Mouse (Mus musculus) MEL (cell line): Measurements from ENCODE around the gene Fstl3. TPM values are rescaled to one million over a fixed set of nuclear protein-coding genes. Genes with fewer than 3 reads are reported as not detected.

Experiments used
- DNase-seq: peaks from one replicate; pipeline ENCODE4 v3.0.0; 2011; ENCODE audit warnings: low read depth, low spot score
- H3K27ac ChIP-seq: 2 replicates; pipeline ENCODE4 v1.5.1; 2012; ENCODE audit warnings: low read depth, mild to moderate bottlenecking, control low read depth, low read length, moderate library complexity; ENCODE audit not compliant: control insufficient read depth
- H3K27me3 ChIP-seq, 2 experiments: fragments of 150-350 bp in 1 of 2; sonication (generic) in 1 of 2; 2 replicates each; pipeline ENCODE4 v1.6.1; 2012; ENCODE audit warnings: low read length in 2 of 2, mild to moderate bottlenecking in 2 of 2, improper control_type of control experiment in 1 of 2, moderate library complexity in 1 of 2; ENCODE audit not compliant: insufficient read depth in 2 of 2, control insufficient read depth in 1 of 2
- H3K36me3 ChIP-seq, 2 experiments: 2 replicates each; pipeline ENCODE4 v1.6.1; 2012 to 2014; ENCODE audit warnings: low read length in 2 of 2, improper control_type of control experiment in 1 of 2, inconsistent platforms in 1 of 2, mild to moderate bottlenecking in 1 of 2; ENCODE audit not compliant: insufficient read depth in 2 of 2, control insufficient read depth in 1 of 2
- H3K4me1 ChIP-seq, 2 experiments: fragments of 150-350 bp in 1 of 2; sonication (generic) in 1 of 2; 2 replicates each; pipeline ENCODE4 v1.6.1; 2012; ENCODE audit warnings: low read length in 2 of 2, improper control_type of control experiment in 1 of 2, mild to moderate bottlenecking in 1 of 2; ENCODE audit not compliant: insufficient read depth in 2 of 2, control insufficient read depth in 1 of 2
- H3K4me3 ChIP-seq, 2 experiments: fragments of 150-350 bp in 1 of 2; sonication (generic) in 1 of 2; 2 replicates each; pipeline ENCODE4 v1.5.1; 2012; ENCODE audit warnings: low read depth in 2 of 2, low read length in 2 of 2, mild to moderate bottlenecking in 2 of 2, moderate library complexity in 2 of 2, control low read depth in 1 of 2, improper control_type of control experiment in 1 of 2; ENCODE audit not compliant: control insufficient read depth in 1 of 2, insufficient read depth in 1 of 2
- H3K79me2 ChIP-seq: 2 replicates; pipeline ENCODE4 v1.6.1; 2012; ENCODE audit warnings: mild to moderate bottlenecking, low read length, moderate library complexity; ENCODE audit not compliant: control insufficient read depth, poor library complexity, insufficient read depth
- H3K9ac ChIP-seq: 2 replicates; pipeline ENCODE4 v1.6.1; 2012; ENCODE audit warnings: low read depth, mild to moderate bottlenecking, control low read depth, low read length, moderate library complexity; ENCODE audit not compliant: control insufficient read depth, poor library complexity, severe bottlenecking
- H3K9me3 ChIP-seq: fragments of 150-350 bp; sonication (generic); replicated peaks from 2 replicates; pipeline ENCODE4 v1.6.1; 2012; ENCODE audit warnings: mild to moderate bottlenecking, low read length, improper control_type of control experiment, moderate library complexity; ENCODE audit not compliant: insufficient read depth
- BHLHE40 ChIP-seq: IDR thresholded peaks from 2 replicates; pipeline ENCODE4 v1.6.1; 2012; ENCODE audit warnings: low read depth, mild to moderate bottlenecking, inconsistent platforms, low read length, improper control_type of control experiment, borderline replicate concordance
- CHD1 ChIP-seq: IDR thresholded peaks from 2 replicates; pipeline ENCODE4 v1.6.1; 2012; ENCODE audit warnings: low read depth, mild to moderate bottlenecking, inconsistent platforms, low read length, improper control_type of control experiment
- CTCF ChIP-seq, 3 experiments: IDR thresholded peaks in 2 of 3; conservative IDR thresholded peaks in 1 of 3; 2 replicates each; pipeline ENCODE4 v1.5.1; 2011 to 2012; ENCODE audit warnings: low read length in 3 of 3, low read depth in 2 of 3, mild to moderate bottlenecking in 2 of 3, improper control_type of control experiment in 1 of 3, inconsistent platforms in 1 of 3, mixed read lengths in 1 of 3, moderate library complexity in 1 of 3; ENCODE audit not compliant: control insufficient read depth in 1 of 3, insufficient read depth in 1 of 3, poor library complexity in 1 of 3, severe bottlenecking in 1 of 3
- E2F4 ChIP-seq: IDR thresholded peaks from 2 replicates; pipeline ENCODE4 v1.6.1; 2011; ENCODE audit warnings: low read depth, low read length, improper control_type of control experiment, borderline replicate concordance
- ELF1 ChIP-seq: IDR thresholded peaks from 2 replicates; pipeline ENCODE4 v1.6.1; 2014; ENCODE audit warnings: low read depth, mild to moderate bottlenecking, inconsistent platforms, low read length, improper control_type of control experiment, moderate library complexity
- EP300 ChIP-seq, 2 experiments: IDR thresholded peaks; 2 replicates each; pipeline ENCODE4 v1.6.1; 2011; ENCODE audit warnings: improper control_type of control experiment in 2 of 2, low read length in 2 of 2, low read depth in 1 of 2, mild to moderate bottlenecking in 1 of 2
- ETS1 ChIP-seq: IDR thresholded peaks from 2 replicates; pipeline ENCODE4 v1.6.1; 2012; ENCODE audit warnings: low read depth, mild to moderate bottlenecking, inconsistent platforms, low read length, improper control_type of control experiment, moderate library complexity
- GABPA ChIP-seq: IDR thresholded peaks from 2 replicates; pipeline ENCODE4 v1.6.1; 2012; ENCODE audit warnings: low read depth, mild to moderate bottlenecking, inconsistent platforms, low read length, improper control_type of control experiment, moderate library complexity
- GATA1 ChIP-seq: IDR thresholded peaks from 2 replicates; pipeline ENCODE4 v1.6.1; 2011; ENCODE audit warnings: low read depth, low read length, improper control_type of control experiment
- HCFC1 ChIP-seq: IDR thresholded peaks from 2 replicates; pipeline ENCODE4 v1.6.1; 2012; ENCODE audit warnings: low read depth, mild to moderate bottlenecking, inconsistent platforms, low read length, improper control_type of control experiment, moderate library complexity
- KAT2A ChIP-seq: conservative IDR thresholded peaks from 2 replicates; pipeline ENCODE4 v1.6.1; 2012; ENCODE audit warnings: low read depth, low read length, improper control_type of control experiment, inconsistent platforms
- MAFK ChIP-seq: IDR thresholded peaks from 2 replicates; pipeline ENCODE4 v1.6.1; 2011; ENCODE audit warnings: low read depth, mild to moderate bottlenecking, low read length, improper control_type of control experiment, borderline replicate concordance
- MAX ChIP-seq: IDR thresholded peaks from 2 replicates; pipeline ENCODE4 v1.6.1; 2011; ENCODE audit warnings: low read length, improper control_type of control experiment
- MAZ ChIP-seq: IDR thresholded peaks from 2 replicates; pipeline ENCODE4 v1.6.1; 2012; ENCODE audit warnings: low read depth, mild to moderate bottlenecking, inconsistent platforms, low read length, improper control_type of control experiment
- MXI1 ChIP-seq: IDR thresholded peaks from 2 replicates; pipeline ENCODE4 v1.6.1; 2011; ENCODE audit warnings: mild to moderate bottlenecking, low read depth, low read length, improper control_type of control experiment
- MYB ChIP-seq: IDR thresholded peaks from 2 replicates; pipeline ENCODE4 v1.6.1; 2011; ENCODE audit warnings: mild to moderate bottlenecking, low read depth, low read length, improper control_type of control experiment
- MYC ChIP-seq: IDR thresholded peaks from 2 replicates; pipeline ENCODE4 v1.6.1; 2011; ENCODE audit warnings: low read depth, mild to moderate bottlenecking, low read length, improper control_type of control experiment, moderate library complexity
- NELFE ChIP-seq: IDR thresholded peaks from 2 replicates; pipeline ENCODE4 v1.6.1; 2011; ENCODE audit warnings: low read depth, low read length, improper control_type of control experiment
- NRF1 ChIP-seq: IDR thresholded peaks from 2 replicates; pipeline ENCODE4 v1.6.1; 2014; ENCODE audit warnings: low read depth, mild to moderate bottlenecking, inconsistent platforms, low read length, improper control_type of control experiment, moderate library complexity; ENCODE audit not compliant: poor library complexity, insufficient read depth, severe bottlenecking
- POLR2A ChIP-seq, 2 experiments: IDR thresholded peaks; 2 replicates each; pipeline ENCODE4 v1.6.1; 2011 to 2012; ENCODE audit warnings: low read length in 2 of 2, mild to moderate bottlenecking in 2 of 2, control low read depth in 1 of 2, improper control_type of control experiment in 1 of 2, low read depth in 1 of 2, moderate library complexity in 1 of 2; ENCODE audit not compliant: control insufficient read depth in 1 of 2, insufficient read depth in 1 of 2, poor library complexity in 1 of 2
- POLR2AphosphoS2 ChIP-seq: IDR thresholded peaks from 2 replicates; pipeline ENCODE4 v1.6.1; 2011; ENCODE audit warnings: low read length, improper control_type of control experiment
- POLR2AphosphoS5 ChIP-seq: IDR thresholded peaks from 2 replicates; pipeline ENCODE4 v1.6.1; 2012; ENCODE audit warnings: low read depth, borderline replicate concordance, mild to moderate bottlenecking, inconsistent platforms, low read length, moderate library complexity, mixed read lengths
- RAD21 ChIP-seq: IDR thresholded peaks from 2 replicates; pipeline ENCODE4 v1.6.1; 2011; ENCODE audit warnings: mild to moderate bottlenecking, low read depth, low read length, improper control_type of control experiment
- RCOR1 ChIP-seq: IDR thresholded peaks from 2 replicates; pipeline ENCODE4 v1.6.1; 2012; ENCODE audit warnings: low read depth, mild to moderate bottlenecking, inconsistent platforms, low read length, improper control_type of control experiment
- SIN3A ChIP-seq: IDR thresholded peaks from 2 replicates; pipeline ENCODE4 v1.6.1; 2012; ENCODE audit warnings: low read length, improper control_type of control experiment, inconsistent platforms
- SMC3 ChIP-seq: IDR thresholded peaks from 2 replicates; pipeline ENCODE4 v1.6.1; 2011; ENCODE audit warnings: low read depth, low read length, improper control_type of control experiment
- TBP ChIP-seq: IDR thresholded peaks from 2 replicates; pipeline ENCODE4 v1.8.0; 2011; ENCODE audit warnings: low read depth, low read length, improper control_type of control experiment
- TCF12 ChIP-seq: IDR thresholded peaks from 2 replicates; pipeline ENCODE4 v1.6.1; 2014; ENCODE audit warnings: low read depth, mild to moderate bottlenecking, inconsistent platforms, low read length, improper control_type of control experiment, moderate library complexity
- UBTF ChIP-seq: IDR thresholded peaks from 2 replicates; pipeline ENCODE4 v1.6.1; 2012; ENCODE audit warnings: low read depth, mild to moderate bottlenecking, inconsistent platforms, low read length, improper control_type of control experiment, moderate library complexity, borderline replicate concordance; ENCODE audit not compliant: insufficient read depth
- USF1 ChIP-seq: IDR thresholded peaks from 2 replicates; pipeline ENCODE4 v1.6.1; 2014; ENCODE audit warnings: low read depth, mild to moderate bottlenecking, inconsistent platforms, low read length, improper control_type of control experiment, moderate library complexity
- USF2 ChIP-seq, 2 experiments: IDR thresholded peaks; 2 replicates each; pipeline ENCODE4 v1.6.1; 2011 to 2012; ENCODE audit warnings: improper control_type of control experiment in 2 of 2, low read length in 2 of 2, borderline replicate concordance in 1 of 2, inconsistent platforms in 1 of 2, low read depth in 1 of 2, mild to moderate bottlenecking in 1 of 2; ENCODE audit not compliant: insufficient read depth in 1 of 2
- ZC3H11A ChIP-seq: IDR thresholded peaks from 2 replicates; pipeline ENCODE4 v1.6.1; 2012; ENCODE audit warnings: low read depth, mild to moderate bottlenecking, inconsistent platforms, low read length, improper control_type of control experiment
- ZKSCAN1 ChIP-seq: IDR thresholded peaks from 2 replicates; pipeline ENCODE4 v1.6.1; 2012; ENCODE audit warnings: low read depth, mild to moderate bottlenecking, inconsistent platforms, low read length, improper control_type of control experiment, moderate library complexity
- ZMIZ1 ChIP-seq: IDR thresholded peaks from 2 replicates; pipeline ENCODE4 v1.6.1; 2012; ENCODE audit warnings: low read depth, mild to moderate bottlenecking, inconsistent platforms, low read length, improper control_type of control experiment, moderate library complexity
- ZNF384 ChIP-seq: IDR thresholded peaks from 2 replicates; pipeline ENCODE4 v1.6.1; 2012; ENCODE audit warnings: low read depth, mild to moderate bottlenecking, inconsistent platforms, low read length, improper control_type of control experiment
- polyA plus RNA-seq, 2 experiments: library from polyadenylated mRNA; stranded (reverse) in 1 of 2; unstranded in 1 of 2; fragments of >175 nt in 1 of 2; fragments of >200 nt in 1 of 2; gene quantifications; 2 replicates each; pipeline versions ENCODE4 v1.2.1 to v1.2.4; 2012; ENCODE audit warnings: low replicate concordance in 2 of 2, low read depth in 1 of 2; ENCODE audit not compliant: insufficient read length in 2 of 2, insufficient read depth in 1 of 2, missing spikeins in 1 of 2
- total RNA-seq: library from RNA; depleted of rRNA; stranded (reverse); fragments of 300-350 nt; gene quantifications from 2 replicates; pipeline ENCODE4 v1.2.3, GENCODE M21; 2012

Fstl3 gene
- total and polyA plus RNA-seq, 3 experiments: 4.3 to 7.1 TPM; not detected in 1

- H3K4me1 ChIP-seq: peaks cover 0 to 19% of the 10 kb centered on the region in 2 experiments; a peak in 3 of 4 replicates
- peak; percentile 91 for DNase-seq
- TF ChIP-seq ZKSCAN1 (no peak), ETS1 (0 out of 2 replicates have a peak, but pooled peaks have one; percentile 8), MAFK (no peak), SIN3A (no peak), CTCF (IDR thresholded peaks at IDR 0.05 in 2 of 3, conservative IDR thresholded peaks at IDR 0.05 in 1 of 3; ENCODE audit: control insufficient read depth in 1 of 3, insufficient read depth in 1 of 3, low read depth in 2 of 3, low read length in 3 of 3, poor library complexity in 1 of 3, severe bottlenecking in 1 of 3) (no peak), POLR2AphosphoS2 (no peak), SMC3 (no peak), MAX (no peak), TBP (no peak), CHD1 (no peak), EP300 (IDR thresholded peaks at IDR 0.05; ENCODE audit: low read depth in 1 of 2, low read length in 2 of 2) (no peak), ZC3H11A (no peak), GATA1 (no peak), KAT2A (no peak), USF2 (IDR thresholded peaks at IDR 0.05; ENCODE audit: borderline replicate concordance in 1 of 2, insufficient read depth in 1 of 2, low read depth in 1 of 2, low read length in 2 of 2) (no peak), RCOR1 (no peak), UBTF (no peak), USF1 (no peak), POLR2AphosphoS5 (no peak), MXI1 (no peak), TCF12 (no peak), BHLHE40 (no peak), HCFC1 (no peak), E2F4 (no peak), MAZ (0 out of 2 replicates have a peak, but pooled peaks have one; percentile 19), ZNF384 (peak; percentile 80), NELFE (peak; percentile 19; the same call in 1 of the 2 replicates), MYC (no peak), MYB (no peak), NRF1 (peak; percentile 65), POLR2A (IDR thresholded peaks at IDR 0.05; ENCODE audit: control insufficient read depth in 1 of 2, insufficient read depth in 1 of 2, low read depth in 1 of 2, low read length in 2 of 2, poor library complexity in 1 of 2) (no peak), RAD21 (no peak), GABPA (no peak), ELF1 (no peak), ZMIZ1 (no peak)
These were observed 9.5 kb upstream of the Fstl3 start for GRCm38 (mm10) chr10:79767372-79768244.

More at GRCm38 (mm10) chr10:79767372-79768244, 9.5 kb upstream of the Fstl3 start:
- Histone ChIP-seq H3K79me2 (peaks cover 43% of the 10 kb centered on the region), H3K27ac (peak overlapping the region; percentile 72), H3K36me3 (peaks cover 0 to 13% of the 10 kb centered on the region in 2 experiments; a peak in 2 of 4 replicates), H3K9me3 (no peaks in the 10 kb centered on the region), H3K9ac (peak overlapping the region; percentile 75), H3K4me3 (peak overlapping the region; percentile 66 to 99), H3K27me3 (no peaks in the 10 kb centered on the region)
